Mouse (Mus musculus) liver, adult 2 months (tissue): ENCODE data around the gene Sh3rf3.

Source experiments
- CTCF ChIP-seq: fragments of 200-500 bp; IDR thresholded peaks from 2 replicates; pipeline ENCODE4 v1.5.1; 2011; ENCODE audit warnings: low read depth, low read length, control low read depth
- POLR2A ChIP-seq: fragments of 200-500 bp; IDR thresholded peaks from 2 replicates; pipeline ENCODE4 v1.6.1; 2011; ENCODE audit warnings: low read length, control low read depth; ENCODE audit not compliant: insufficient read depth; ENCODE audit errors: extremely low read depth

GRCm38 (mm10) chr10:58848536-58848935 lies 35.4 kb downstream of the Sh3rf3 start:
- TF ChIP-seq CTCF, result no peak
- TF ChIP-seq POLR2A, result no peak
